In genomic region chr2:102030652-102031051, GRCm38 (mm10) we compare ENCODE assay signal across 9 mouse cellular contexts.
DNase-seq lines count a peak whose midpoint lies in the region; ATAC-seq and TF ChIP-seq lines count a peak whose summit lies in the region.
"Had no signal": no experiment of that assay in that cellular context is flagged by ENCODE, and none has a peak within 500 bp of the region (broad histone marks: within the 10 kb centered on the region; RNA-seq: fewer than 3 reads in every experiment).

No protein-coding gene starts in this region.

- WGBS in hindbrain, embryonic 16.5 days: 19% methylated on average over 5 of the region's 5 CpGs
- WGBS in midbrain, postnatal 0 days: 9% methylated on average over 5 of the region's 5 CpGs

- peaks cover 28% of the 10 kb centered on the region for H3K4me1 ChIP-seq in hindbrain, embryonic 16.5 days (ENCODE audit: control insufficient read depth, insufficient read depth, low read depth, low read length)
- H3K4me1 ChIP-seq in midbrain, postnatal 0 days (ENCODE audit: insufficient read depth, low read length): peaks cover 12% of the 10 kb centered on the region; the same call in 1 of the 2 replicates

- no peak overlapping the region for H3K9ac ChIP-seq in hindbrain, embryonic 16.5 days (ENCODE audit: low read depth, low read length)
- H3K9ac ChIP-seq in midbrain, postnatal 0 days (replicated peaks; ENCODE audit: low read length, poor library complexity, severe bottlenecking): no peak overlapping the region
- H3K9ac ChIP-seq: liver, embryonic 13.5 days had no signal

- intact Hi-C loops in left cerebral cortex, postnatal 14 days (cut with DNase I): loop anchor here (2.0 to 5.0 kb wide), 4 partner anchors 48 to 422 kb away; partner anchors contain the start of gene Fjx1

- H3K4me3 ChIP-seq in hindbrain, embryonic 16.5 days (ENCODE audit: low read length): no peak overlapping the region
- H3K4me3 ChIP-seq in midbrain, postnatal 0 days (ENCODE audit: low read depth, low read length): no peak overlapping the region
- H3K4me3 ChIP-seq: liver, embryonic 13.5 days had no signal

- peak; percentile 87 for TF ChIP-seq CTCF in midbrain, postnatal 0 days (IDR thresholded peaks at IDR 0.05)

- H3K36me3 ChIP-seq in hindbrain, embryonic 16.5 days (ENCODE audit: control insufficient read depth, insufficient read depth, low read length): no peaks in the 10 kb centered on the region
- no peaks in the 10 kb centered on the region for H3K36me3 ChIP-seq in midbrain, postnatal 0 days (ENCODE audit: insufficient read depth, low read length)
- H3K36me3 ChIP-seq: liver, embryonic 13.5 days had no signal

- H3K9me3 ChIP-seq in hindbrain, embryonic 16.5 days (ENCODE audit: control insufficient read depth, low read length): no peaks in the 10 kb centered on the region
- no peaks in the 10 kb centered on the region for H3K9me3 ChIP-seq in midbrain, postnatal 0 days (ENCODE audit: low read length)
- H3K9me3 ChIP-seq: liver, embryonic 13.5 days had no signal

- peak; percentile 55; the same call in 1 of the 2 replicates for ATAC-seq in hindbrain, embryonic 16.5 days
- peak; percentile 60 for ATAC-seq in midbrain, postnatal 0 days (ENCODE audit: low FRiP score)

- no peaks in the 10 kb centered on the region for H3K27me3 ChIP-seq in hindbrain, embryonic 16.5 days (replicated peaks; ENCODE audit: control insufficient read depth, insufficient read depth, low read length)
- H3K27me3 ChIP-seq in midbrain, postnatal 0 days (ENCODE audit: insufficient read depth, low read length): no peaks in the 10 kb centered on the region
- H3K27me3 ChIP-seq: liver, embryonic 13.5 days had no signal

- DNase-seq in cerebellum, postnatal 14 days: peak; percentile 64 to 71
- no peak for DNase-seq in cerebellum, adult 11 months
- DNase-seq in adrenal gland, postnatal 36 days: peak; percentile 46 to 65
- DNase-seq in frontal cortex, postnatal 10 days (ENCODE audit: low spot score in 2 of 2): peak; percentile 41 to 68
- DNase-seq in left cerebral cortex, postnatal 14 days (ENCODE audit: low spot score in 2 of 2): peak; percentile 79 to 80
- peak; percentile 83 for DNase-seq in midbrain, postnatal 0 days (ENCODE audit: low spot score)
- peak; percentile 70 to 81 for DNase-seq in thymus, adult 18-20 months
- DNase-seq: liver, embryonic 13.5 days had no signal

- no peak overlapping the region for H3K4me2 ChIP-seq in hindbrain, embryonic 16.5 days (ENCODE audit: low read length)
- no peak overlapping the region for H3K4me2 ChIP-seq in midbrain, postnatal 0 days (ENCODE audit: low read depth, low read length, poor library complexity, severe bottlenecking)
- H3K4me2 ChIP-seq: liver, embryonic 13.5 days had no signal

- no peak overlapping the region for H3K27ac ChIP-seq in hindbrain, embryonic 16.5 days (ENCODE audit: low read depth, low read length)
- H3K27ac ChIP-seq in midbrain, postnatal 0 days (ENCODE audit: low read depth, low read length): no peak overlapping the region
- H3K27ac ChIP-seq: liver, embryonic 13.5 days had no signal
